Mouse (Mus musculus): Measurements from ENCODE around the gene Tnfaip2. TPM values are rescaled to one million over a fixed set of nuclear protein-coding genes. Genes with fewer than 3 reads are reported as not detected.

The Tnfaip2 gene
- 100 to 1,000 TPM; 263 to 283 TPM for total RNA-seq (2023)

DNA sequence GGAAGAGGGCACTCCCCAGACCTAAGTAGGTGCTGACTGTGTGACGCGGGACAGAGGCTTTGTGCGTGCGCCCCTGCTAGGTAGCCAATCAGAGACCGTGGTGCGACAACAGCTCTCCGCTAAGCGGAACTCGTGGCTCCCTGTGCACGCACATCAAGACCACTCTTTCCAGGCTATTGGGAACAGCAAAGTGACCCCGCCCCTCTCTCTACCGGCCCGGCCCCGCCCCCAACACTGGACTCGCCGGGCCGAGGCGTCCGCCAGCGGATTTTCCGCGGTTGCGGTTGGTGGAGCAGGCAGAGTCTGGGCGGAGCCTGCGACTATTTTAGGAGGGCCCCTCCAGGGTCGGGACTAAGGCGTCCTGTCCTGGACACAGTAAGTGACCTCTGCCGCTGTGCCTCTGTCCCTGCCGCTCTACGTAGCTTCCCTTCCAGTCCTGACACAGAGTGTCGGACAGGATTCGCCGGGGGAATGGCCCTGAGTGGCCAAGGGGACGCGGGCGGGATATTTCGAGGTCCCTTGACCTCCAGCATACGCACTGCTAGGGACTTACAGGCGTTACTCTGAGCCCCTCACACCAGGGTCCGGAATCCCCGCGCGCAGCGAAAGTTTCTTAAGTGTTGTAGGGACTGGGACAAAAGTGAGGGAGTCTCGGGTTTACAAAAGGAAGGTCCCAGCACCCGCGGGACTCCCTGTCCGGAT, at the start of gene Tnfaip2:
Tnfaip2 (plus strand) TSS at position 161 of the 702 bp plus-strand sequence.

DNA sequence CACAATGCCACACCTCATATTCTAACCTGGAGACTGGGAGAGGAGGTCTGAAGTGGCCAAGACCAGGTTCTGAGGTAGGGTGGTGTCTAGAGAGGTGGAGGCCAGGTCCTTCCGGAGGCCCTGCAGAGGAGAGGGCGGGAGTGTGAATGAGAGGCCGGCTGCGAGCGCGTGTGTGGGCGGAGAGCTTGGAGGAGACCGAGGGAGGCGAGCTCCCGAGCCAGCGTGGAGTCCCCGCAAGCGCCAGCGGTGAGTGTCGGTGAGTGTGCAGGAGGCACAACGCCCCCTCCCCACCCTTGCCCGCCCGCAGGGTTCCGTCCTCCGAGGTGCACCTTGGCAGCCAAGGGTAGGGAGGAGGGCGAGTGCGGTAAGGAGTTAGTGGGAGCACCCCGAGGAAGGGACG, 35.6 kb upstream of the Tnfaip2 start, which contains the start of gene Lbhd2:
Lbhd2 (plus strand) TSS at position 188 of the 400 bp plus-strand sequence.

DNA sequence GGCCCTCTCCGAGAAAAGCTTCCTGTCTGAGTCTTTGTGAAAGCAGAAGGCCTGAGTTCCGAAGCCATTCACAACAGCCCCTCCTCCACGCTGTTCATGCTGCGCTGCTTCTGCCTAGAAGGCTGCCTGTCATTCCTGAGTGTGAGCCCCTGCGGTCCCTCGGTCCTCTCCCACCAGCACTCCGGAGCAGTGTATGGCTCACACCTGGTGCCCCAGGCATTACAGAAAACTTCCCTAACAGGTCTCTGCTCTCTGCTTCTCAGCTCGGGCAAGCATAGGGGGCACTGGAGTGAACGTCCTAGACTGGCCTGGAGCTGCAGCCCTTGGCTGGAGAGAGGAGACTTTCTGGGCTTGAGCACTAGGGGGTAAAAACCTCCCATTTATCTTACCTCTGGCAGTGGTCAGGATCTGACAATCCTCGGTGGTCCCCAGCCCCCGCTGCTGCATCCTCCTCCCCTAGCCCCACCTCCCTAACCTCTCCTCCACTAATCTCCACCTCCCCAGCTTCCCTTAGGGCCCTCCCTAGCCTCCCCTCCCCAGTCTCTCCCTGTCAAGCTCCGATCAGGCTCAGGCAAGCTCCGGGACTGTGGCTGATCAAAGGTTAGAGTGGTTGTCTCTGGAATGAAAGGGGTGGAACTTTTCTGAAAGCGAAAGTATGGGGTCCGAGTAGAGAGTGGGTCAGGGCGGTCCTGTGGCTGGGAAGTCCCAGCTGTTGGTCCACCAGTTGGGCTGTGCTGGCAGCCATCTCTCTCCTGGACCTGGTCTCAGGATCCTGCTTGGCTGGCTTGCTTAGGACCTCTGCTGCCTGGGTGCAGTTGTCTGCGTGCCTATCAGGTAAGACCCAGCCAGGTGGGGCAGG, 25.1 kb upstream of the Tnfaip2 start, which contains the start of gene Exoc3l4:
Exoc3l4 (plus strand) TSS at position 97 of the 859 bp plus-strand sequence.

DNA sequence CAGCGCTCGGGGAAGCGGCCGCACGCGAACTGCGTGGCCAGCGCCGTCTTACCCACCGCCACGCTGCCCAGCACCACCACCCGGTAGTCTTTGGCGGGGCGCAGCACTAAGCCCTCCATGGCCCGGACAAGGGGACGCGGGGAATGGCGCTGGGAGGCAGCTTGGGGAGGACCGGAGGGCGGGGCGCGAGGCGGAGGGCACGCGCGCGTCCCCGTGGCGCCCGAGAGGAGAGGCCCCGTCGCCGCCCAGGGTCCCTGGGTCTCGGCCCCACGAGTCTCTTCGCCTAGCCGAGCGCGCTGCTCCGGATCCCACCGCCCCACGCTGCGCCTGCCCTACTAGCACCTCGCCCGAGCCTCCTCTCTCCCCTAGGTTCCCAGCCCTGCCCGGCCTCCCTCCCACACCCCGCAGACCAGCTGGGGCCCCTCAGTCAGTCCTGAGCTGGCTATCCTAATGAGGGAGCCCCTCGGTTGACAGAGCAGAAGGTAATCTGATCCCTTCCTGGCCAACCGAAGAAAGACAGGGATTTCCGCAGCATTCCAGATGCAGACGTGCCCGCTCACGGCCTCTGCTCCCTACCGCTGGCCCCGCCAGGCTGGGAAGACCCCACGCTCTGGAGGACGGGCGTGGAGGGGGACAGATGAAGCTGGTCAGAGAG, 43.5 kb downstream of the Tnfaip2 start, which contains the start of gene Gm266:
Gm266 (minus strand) TSS at position 172 of the 655 bp plus-strand sequence.

Other genes starting within 250 kb of the Tnfaip2 start
- not detected for gene Amn, start 171.4 kb upstream of the Tnfaip2 start, total RNA-seq (2023)
- 10 to 100 TPM; 13.3 to 16.7 TPM for gene Cdc42bpb, start 64.8 kb upstream of the Tnfaip2 start, total RNA-seq (2023)
- not detected for gene Lbhd2, start 35.7 kb upstream of the Tnfaip2 start, total RNA-seq (2023)
- 1 to 10 TPM in 1 of 2 experiments, not detected in 1; 1.2 TPM for gene Exoc3l4, start 25.5 kb upstream of the Tnfaip2 start, total RNA-seq (2023)
- under 1 TPM in 1 of 2 experiments, not detected in 1; 0.77 TPM for gene Gm266, start 43.4 kb downstream of the Tnfaip2 start, total RNA-seq (2023)
- gene Eif5, start 95.5 kb downstream of the Tnfaip2 start, total RNA-seq (2023), result 100 to 1,000 TPM; 644 to 669 TPM
- gene Mark3, start 132.1 kb downstream of the Tnfaip2 start, total RNA-seq (2023), result 10 to 100 TPM; 51.1 to 56.3 TPM
- 1 to 10 TPM; 2.8 to 5.7 TPM for gene Ckb, start 229.9 kb downstream of the Tnfaip2 start, total RNA-seq (2023)
- gene Trmt61a, start 235.6 kb downstream of the Tnfaip2 start, total RNA-seq (2023), result 1 to 10 TPM; 3.0 to 4.1 TPM

Measured in neutrophil, adult 83 days (primary cell).